Mouse (Mus musculus): Measurements from ENCODE around the gene Rab5b. TPM values are rescaled to one million over a fixed set of nuclear protein-coding genes. Genes with fewer than 3 reads are reported as not detected.
A peak's percentile ranks its signal among the peaks of the same experiment; 100 is the strongest.

Rab5b gene
- polyA plus RNA-seq, 1 experiment from 2014 or later, result 54.6 TPM

DNA sequence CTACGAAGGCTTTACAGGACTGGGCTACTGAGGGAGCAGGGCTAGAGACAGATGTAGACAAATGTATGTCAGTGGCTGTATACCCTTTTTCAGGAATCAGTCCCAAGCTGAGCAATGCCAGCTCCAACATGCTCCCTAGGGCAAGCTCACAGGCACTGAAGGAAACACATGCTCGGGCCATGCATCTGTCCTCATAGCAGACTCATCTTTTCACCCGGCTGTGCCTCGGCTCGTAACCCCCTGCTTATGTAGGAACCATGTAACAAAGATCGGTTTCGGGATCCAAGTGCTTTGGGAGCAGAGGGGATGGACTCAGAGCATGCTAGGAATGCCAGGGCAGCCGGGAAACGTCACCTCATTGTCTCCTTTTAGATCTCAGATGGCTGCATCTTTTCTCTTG, 36.6 kb downstream of the Rab5b start:
- H3K4me2 ChIP-seq (replicated peaks; ENCODE audit: low read depth, low read length), result no peak overlapping the region
- no peak overlapping the region for H3K9ac ChIP-seq (ENCODE audit: low read depth, low read length)
- 39% methylated on average over 9 of the region's 9 CpGs for WGBS
- H3K27me3 ChIP-seq (ENCODE audit: control insufficient read depth, insufficient read depth, low read length), result no peaks in the 10 kb centered on the region
- H3K36me3 ChIP-seq (ENCODE audit: control insufficient read depth, insufficient read depth, low read length), result no peaks in the 10 kb centered on the region
- no peak overlapping the region for H3K4me3 ChIP-seq (ENCODE audit: low read length)
- H3K4me1 ChIP-seq (ENCODE audit: control insufficient read depth, insufficient read depth, low read length), result no peaks in the 10 kb centered on the region
- no peak overlapping the region for H3K27ac ChIP-seq (ENCODE audit: low read depth, low read length)
- H3K9me3 ChIP-seq (ENCODE audit: control insufficient read depth, low read length), result no peaks in the 10 kb centered on the region
- no peak for ATAC-seq (ENCODE audit: low FRiP score, low TSS enrichment)

DNA sequence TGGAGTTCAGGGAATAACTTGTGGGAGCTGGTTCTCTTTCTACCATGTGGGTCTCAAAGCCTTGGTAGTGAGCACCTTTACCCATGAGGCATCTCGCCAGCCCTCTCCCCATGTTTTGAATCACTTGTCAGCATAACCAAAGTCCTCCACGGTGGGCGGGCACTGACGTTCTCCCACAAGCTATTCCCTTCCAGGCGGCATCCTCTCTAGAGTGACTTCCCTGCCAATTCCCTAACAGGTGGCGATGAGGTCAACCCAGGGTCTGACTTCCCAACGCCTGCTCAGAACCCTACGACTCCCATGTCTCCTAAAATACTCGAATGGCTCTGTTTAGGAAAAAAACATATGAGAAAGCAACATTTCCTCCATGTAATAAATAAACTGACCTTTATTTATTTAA, 38.2 kb downstream of the Rab5b start:
- no peak for ATAC-seq (ENCODE audit: low FRiP score, low TSS enrichment)
- WGBS, result 50% methylated on average over 9 of the region's 9 CpGs
- no peak overlapping the region for H3K9ac ChIP-seq (ENCODE audit: low read depth, low read length)
- H3K4me2 ChIP-seq (replicated peaks; ENCODE audit: low read depth, low read length), result no peak overlapping the region
- H3K36me3 ChIP-seq (ENCODE audit: control insufficient read depth, insufficient read depth, low read length), result no peaks in the 10 kb centered on the region
- H3K27me3 ChIP-seq (ENCODE audit: control insufficient read depth, insufficient read depth, low read length), result no peaks in the 10 kb centered on the region
- H3K27ac ChIP-seq (ENCODE audit: low read depth, low read length), result no peak overlapping the region
- H3K4me1 ChIP-seq (ENCODE audit: control insufficient read depth, insufficient read depth, low read length), result no peaks in the 10 kb centered on the region
- no peak overlapping the region for H3K4me3 ChIP-seq (ENCODE audit: low read length)
- H3K9me3 ChIP-seq (ENCODE audit: control insufficient read depth, low read length), result no peaks in the 10 kb centered on the region

DNA sequence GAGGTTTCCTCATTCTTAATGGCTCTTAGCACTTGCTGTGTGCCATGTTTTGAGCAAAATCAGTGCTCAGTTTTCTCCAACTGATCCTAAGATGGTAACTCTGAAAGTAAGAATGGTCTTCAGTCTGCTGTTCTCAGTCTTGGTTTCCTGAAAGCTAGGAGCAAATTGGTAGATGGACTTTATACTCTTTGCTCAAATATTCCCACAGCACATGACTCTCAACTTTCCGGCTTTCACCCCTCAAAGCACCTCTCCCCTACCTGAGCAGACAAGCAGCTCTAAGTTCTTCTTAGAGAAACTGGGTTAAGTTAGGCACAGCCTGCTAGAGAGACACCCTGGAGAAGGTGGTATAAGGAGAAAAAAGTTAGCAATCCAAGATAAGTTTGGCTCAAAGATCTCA, 39.3 kb downstream of the Rab5b start:
- H3K4me1 ChIP-seq (ENCODE audit: control insufficient read depth, insufficient read depth, low read length), result no peaks in the 10 kb centered on the region
- no peak for ATAC-seq (ENCODE audit: low FRiP score, low TSS enrichment)
- 91% methylated on average over 1 of the region's 1 CpGs for WGBS

DNA sequence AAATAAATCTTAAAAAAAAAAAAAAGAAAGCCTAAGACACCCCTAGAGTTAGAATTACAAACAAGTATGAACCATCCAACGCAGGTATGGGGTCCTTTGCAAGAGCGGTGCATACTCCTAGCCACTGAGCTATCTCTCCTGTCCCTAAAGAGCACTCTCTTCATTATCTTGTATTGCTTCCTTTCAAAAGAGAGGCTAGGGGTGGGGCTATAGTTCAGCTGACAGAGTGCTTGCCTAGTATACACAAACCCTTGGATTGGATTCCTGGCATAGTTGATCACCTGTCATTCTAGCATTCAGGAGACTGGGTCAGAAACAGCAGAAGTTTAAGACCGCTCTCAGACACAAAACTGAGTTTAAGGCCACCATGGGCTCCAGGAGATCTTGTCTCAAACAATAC, 40.8 kb downstream of the Rab5b start:
- Histone ChIP-seq H3K4me1 (ENCODE audit: control insufficient read depth, insufficient read depth, low read length) (no peaks in the 10 kb centered on the region), H3K9me3 (ENCODE audit: control insufficient read depth, low read length) (no peaks in the 10 kb centered on the region), H3K27me3 (ENCODE audit: control insufficient read depth, insufficient read depth, low read length) (no peaks in the 10 kb centered on the region), H3K4me3 (ENCODE audit: low read length) (no peak overlapping the region), H3K9ac (ENCODE audit: low read depth, low read length) (no peak overlapping the region), H3K4me2 (replicated peaks; ENCODE audit: low read depth, low read length) (no peak overlapping the region), H3K36me3 (ENCODE audit: control insufficient read depth, insufficient read depth, low read length) (no peaks in the 10 kb centered on the region), H3K27ac (ENCODE audit: low read depth, low read length) (no peak overlapping the region)
- no peak for ATAC-seq (ENCODE audit: low FRiP score, low TSS enrichment)
- WGBS, result 86% methylated on average over 3 of the region's 3 CpGs

More for the DNA sequence above, 39.3 kb downstream of the Rab5b start:
- Histone ChIP-seq H3K4me2 (replicated peaks; ENCODE audit: low read depth, low read length) (no peak overlapping the region), H3K27me3 (ENCODE audit: control insufficient read depth, insufficient read depth, low read length) (no peaks in the 10 kb centered on the region), H3K9ac (ENCODE audit: low read depth, low read length) (no peak overlapping the region), H3K36me3 (ENCODE audit: control insufficient read depth, insufficient read depth, low read length) (no peaks in the 10 kb centered on the region), H3K4me3 (ENCODE audit: low read length) (no peak overlapping the region), H3K27ac (ENCODE audit: low read depth, low read length) (no peak overlapping the region), H3K9me3 (ENCODE audit: control insufficient read depth, low read length) (no peaks in the 10 kb centered on the region)

DNA sequence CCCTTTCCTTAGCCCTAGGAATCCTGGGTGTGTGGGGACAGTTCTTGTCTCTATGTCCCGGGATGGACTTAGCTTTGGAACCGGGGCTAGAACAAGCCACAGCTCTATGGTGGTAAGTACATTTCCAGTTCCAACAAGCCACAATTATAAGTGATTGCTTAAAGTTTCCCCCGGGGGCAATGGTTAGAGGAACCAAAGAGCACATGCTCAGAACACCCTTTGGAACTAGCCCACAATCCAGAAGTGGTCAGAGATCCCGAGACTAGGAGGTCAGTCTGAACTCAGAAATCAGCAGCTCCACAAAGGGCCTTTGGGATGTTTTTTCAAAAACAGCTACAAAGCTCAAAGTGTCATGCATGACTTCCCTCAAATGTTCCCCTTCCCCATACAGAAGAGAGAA, 42.2 kb downstream of the Rab5b start:
- H3K4me3 ChIP-seq (ENCODE audit: low read length), result no peak overlapping the region
- H3K4me2 ChIP-seq (replicated peaks; ENCODE audit: low read depth, low read length), result no peak overlapping the region
- H3K9me3 ChIP-seq (ENCODE audit: control insufficient read depth, low read length), result no peaks in the 10 kb centered on the region
- 0 out of 2 replicates have a peak overlapping the region, but pooled peaks have one; percentile 7 for H3K9ac ChIP-seq (ENCODE audit: low read depth, low read length)
- H3K27ac ChIP-seq (ENCODE audit: low read depth, low read length), result no peak overlapping the region
- H3K27me3 ChIP-seq (ENCODE audit: control insufficient read depth, insufficient read depth, low read length), result no peaks in the 10 kb centered on the region
- H3K36me3 ChIP-seq (ENCODE audit: control insufficient read depth, insufficient read depth, low read length), result no peaks in the 10 kb centered on the region
- WGBS, result 74% methylated on average over 4 of the region's 4 CpGs
- no peaks in the 10 kb centered on the region for H3K4me1 ChIP-seq (ENCODE audit: control insufficient read depth, insufficient read depth, low read length)
- no peak for ATAC-seq (ENCODE audit: low FRiP score, low TSS enrichment)

DNA sequence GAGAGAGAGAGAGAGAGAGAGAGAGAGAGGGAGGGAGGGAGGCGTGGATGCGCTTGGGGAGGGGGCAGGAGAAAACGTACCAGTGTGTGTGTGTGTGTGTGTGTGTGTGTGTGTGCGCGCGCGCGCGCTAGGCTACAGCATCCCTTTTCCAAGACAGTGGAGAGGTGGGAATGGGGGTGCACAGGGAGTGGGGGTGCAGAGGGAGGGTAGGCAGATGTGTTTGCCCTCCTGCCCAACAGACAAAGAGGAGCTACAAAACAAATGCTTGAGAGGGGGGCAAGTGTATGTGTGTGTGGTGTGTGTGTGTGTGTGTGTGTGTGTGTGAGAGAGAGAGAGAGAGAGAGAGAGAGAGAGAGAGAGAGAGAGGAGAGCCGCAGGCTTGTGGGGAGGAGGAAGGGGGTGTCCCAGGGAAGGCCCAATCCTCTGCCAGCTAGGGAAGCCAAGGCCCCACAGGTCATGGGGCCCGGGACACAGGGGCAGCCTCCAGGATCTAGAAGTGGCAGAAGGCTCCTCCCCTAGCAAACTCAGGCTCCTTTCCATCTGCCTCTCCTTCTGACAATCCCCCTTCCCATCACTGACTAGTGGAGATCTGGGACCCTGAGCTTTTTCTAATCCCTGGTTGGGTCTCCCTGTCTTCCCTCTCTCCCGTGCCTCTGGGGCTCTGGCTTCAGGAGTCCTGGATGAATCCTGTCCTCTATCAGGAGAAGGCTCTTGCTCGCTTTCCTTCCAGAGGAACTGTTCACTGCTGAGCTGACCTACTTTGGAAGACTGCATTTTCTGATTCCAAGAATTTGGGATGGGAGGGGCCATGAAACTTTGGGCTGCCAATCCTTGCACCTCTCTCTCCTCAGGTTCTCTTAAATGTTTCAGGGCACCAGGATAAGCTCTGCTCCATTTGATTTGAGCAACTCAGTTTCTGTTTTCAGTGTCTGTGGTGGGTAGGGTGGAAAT, 49.6 kb downstream of the Rab5b start:
- 4% methylated on average over 11 of the region's 13 CpGs for WGBS
- Histone ChIP-seq H3K4me2 (replicated peaks; ENCODE audit: low read depth, low read length) (peak overlapping the region; percentile 81), H3K27me3 (ENCODE audit: control insufficient read depth, insufficient read depth, low read length) (no peaks in the 10 kb centered on the region), H3K9ac (ENCODE audit: low read depth, low read length) (peak overlapping the region; percentile 31; the same call in 1 of the 2 replicates), H3K4me1 (ENCODE audit: control insufficient read depth, insufficient read depth, low read length) (peaks cover 15% of the 10 kb centered on the region), H3K9me3 (ENCODE audit: control insufficient read depth, low read length) (no peaks in the 10 kb centered on the region), H3K27ac (ENCODE audit: low read depth, low read length) (peak overlapping the region; percentile 2; the same call in 1 of the 2 replicates), H3K4me3 (ENCODE audit: low read length) (peak overlapping the region; percentile 49), H3K36me3 (ENCODE audit: control insufficient read depth, insufficient read depth, low read length) (no peaks in the 10 kb centered on the region)
- peak; percentile 70 for ATAC-seq (ENCODE audit: low FRiP score, low TSS enrichment)

DNA sequence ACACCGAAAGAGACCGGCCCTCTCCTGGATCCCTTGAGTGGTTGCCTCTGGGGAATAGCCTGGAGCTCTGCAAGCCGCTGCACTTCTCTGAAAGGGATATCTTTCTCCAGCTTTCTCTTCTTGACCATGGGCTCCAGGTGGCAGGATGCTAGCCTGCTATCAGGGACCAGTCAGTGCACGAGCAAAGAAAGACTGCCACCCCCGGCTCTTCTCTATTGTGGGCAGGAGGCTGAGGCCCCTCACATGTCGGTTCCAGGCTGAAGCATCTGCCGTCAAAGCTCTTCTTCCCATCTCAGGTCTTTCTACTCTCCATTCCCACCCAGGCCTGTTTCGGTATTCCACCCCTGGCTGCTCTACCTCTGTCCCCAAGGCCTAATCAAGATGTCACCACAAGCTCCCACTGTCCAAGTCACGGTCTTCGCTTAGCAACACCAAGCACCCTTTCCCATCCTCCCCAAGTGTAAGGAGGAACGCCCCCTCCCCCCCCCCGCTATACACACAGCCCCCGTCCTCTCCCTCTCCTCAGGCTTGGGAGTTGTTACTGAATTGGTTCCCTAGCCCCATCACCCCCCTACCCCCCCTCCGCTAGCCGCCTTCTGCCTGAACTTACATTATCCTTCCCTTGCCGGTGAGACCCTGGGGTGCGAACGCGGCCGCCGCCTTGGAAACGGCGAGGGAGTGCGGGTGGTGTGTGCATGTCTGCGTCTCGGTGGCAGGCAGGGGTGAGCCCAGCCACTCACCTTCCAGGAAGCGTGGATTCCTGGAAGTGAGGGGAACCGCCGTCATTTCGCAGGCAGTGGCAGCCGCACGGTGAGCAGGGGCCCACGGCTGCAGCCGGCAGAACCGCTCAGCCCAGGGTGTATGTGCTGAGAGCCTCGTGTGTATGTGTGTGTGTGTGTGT, 50.7 kb downstream of the Rab5b start, which contains the start of gene Ikzf4:
TSS of gene Ikzf4 (minus strand) at position 881 of the 901 bp plus-strand sequence.
- H3K36me3 ChIP-seq (ENCODE audit: control insufficient read depth, insufficient read depth, low read length), result no peaks in the 10 kb centered on the region
- peak; percentile 84 for ATAC-seq (ENCODE audit: low FRiP score, low TSS enrichment)
- peaks cover 15% of the 10 kb centered on the region for H3K4me1 ChIP-seq (ENCODE audit: control insufficient read depth, insufficient read depth, low read length)
- peak within 1 kb of the TSS; percentile 60 for H3K9ac ChIP-seq (ENCODE audit: low read depth, low read length)
- WGBS, result 4% methylated on average over 36 of the region's 36 CpGs
- H3K4me3 ChIP-seq (ENCODE audit: low read length), result peak within 1 kb of the TSS; percentile 49
- H3K27ac ChIP-seq (ENCODE audit: low read depth, low read length), result peak within 1 kb of the TSS; percentile 2; the same call in 1 of the 2 replicates
- no peaks in the 10 kb centered on the region for H3K27me3 ChIP-seq (ENCODE audit: control insufficient read depth, insufficient read depth, low read length)
- H3K4me2 ChIP-seq (replicated peaks; ENCODE audit: low read depth, low read length), result peak within 1 kb of the TSS; percentile 81
- no peaks in the 10 kb centered on the region for H3K9me3 ChIP-seq (ENCODE audit: control insufficient read depth, low read length)

DNA sequence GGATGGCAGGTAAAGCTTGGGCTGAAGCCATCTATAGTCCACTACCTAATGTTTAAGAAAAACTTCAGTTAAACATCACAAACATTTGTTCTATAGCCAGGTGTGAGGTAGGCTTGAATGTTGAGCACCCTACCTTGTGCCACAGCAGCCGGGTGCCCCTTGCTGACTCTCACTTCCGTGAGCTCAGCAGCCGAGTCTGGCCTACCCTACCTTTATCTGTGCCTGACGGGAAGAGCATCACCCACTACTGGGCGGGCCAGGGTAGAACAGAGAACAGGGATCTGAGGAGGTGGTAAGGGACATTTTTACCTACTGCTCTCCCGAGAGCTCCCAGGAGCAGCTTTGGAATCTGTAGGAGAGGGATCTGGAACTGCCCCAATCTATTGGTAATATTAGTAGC, 53.3 kb downstream of the Rab5b start:
- no peak overlapping the region for H3K4me2 ChIP-seq (replicated peaks; ENCODE audit: low read depth, low read length)
- H3K27me3 ChIP-seq (ENCODE audit: control insufficient read depth, insufficient read depth, low read length), result no peaks in the 10 kb centered on the region
- no peak for ATAC-seq (ENCODE audit: low FRiP score, low TSS enrichment)
- 0 out of 2 replicates have a peak, but pooled peaks cover 2% of the 10 kb centered on the region for H3K36me3 ChIP-seq (ENCODE audit: control insufficient read depth, insufficient read depth, low read length)
- H3K27ac ChIP-seq (ENCODE audit: low read depth, low read length), result no peak overlapping the region
- no peaks in the 10 kb centered on the region for H3K9me3 ChIP-seq (ENCODE audit: control insufficient read depth, low read length)
- WGBS, result 91% methylated on average over 6 of the region's 6 CpGs
- no peak overlapping the region for H3K9ac ChIP-seq (ENCODE audit: low read depth, low read length)
- peaks cover 15% of the 10 kb centered on the region for H3K4me1 ChIP-seq (ENCODE audit: control insufficient read depth, insufficient read depth, low read length)
- no peak overlapping the region for H3K4me3 ChIP-seq (ENCODE audit: low read length)

Measured in kidney, embryonic 14.5 days (tissue).